Mouse (Mus musculus) lung, postnatal 0 days (tissue): ENCODE results near the gene Faap100. TPM values are rescaled to one million over a fixed set of nuclear protein-coding genes. Genes with fewer than 3 reads are reported as not detected.
"Not testable (repeated sequence)": the region's sequence is repeated elsewhere in the genome, so short reads cannot be mapped to it uniquely, and the experiment has no call there.

Source experiments
- ATAC-seq: fragments of 200-750 bp; cut with Nextera tagmentation; 2 replicates; pipeline ENCODE4 v1.8.0; 2017; ENCODE audit warnings: moderate library complexity
- DNase-seq: peaks from one replicate; pipeline ENCODE4 v3.0.0-alpha.2; 2016; ENCODE audit warnings: low spot score
- H3K27ac ChIP-seq: fragments of 300-500 bp; sonication (generic); 2 replicates; pipeline ENCODE4 v1.5.1; 2014; ENCODE audit warnings: antibody characterized with exemption, mild to moderate bottlenecking, low read length, mixed read lengths
- H3K27me3 ChIP-seq: fragments of 300-500 bp; sonication (generic); replicated peaks from 2 replicates; pipeline ENCODE4 v1.6.1; 2014; ENCODE audit warnings: low read length, mixed read lengths; ENCODE audit not compliant: insufficient read depth
- H3K36me3 ChIP-seq: fragments of 300-500 bp; sonication (generic); 2 replicates; pipeline ENCODE4 v1.6.1; 2014; ENCODE audit warnings: low read length, mixed read lengths; ENCODE audit not compliant: insufficient read depth
- H3K4me1 ChIP-seq: fragments of 300-500 bp; sonication (generic); 2 replicates; pipeline ENCODE4 v1.6.1; 2014; ENCODE audit warnings: antibody characterized with exemption, low read depth, low read length, mixed read lengths; ENCODE audit not compliant: insufficient read depth
- H3K4me2 ChIP-seq: fragments of 300-500 bp; sonication (generic); replicated peaks from 2 replicates; pipeline ENCODE4 v1.6.1; 2014; ENCODE audit warnings: low read depth, mild to moderate bottlenecking, low read length, moderate library complexity, mixed read lengths
- H3K4me3 ChIP-seq: fragments of 300-500 bp; sonication (generic); 2 replicates; pipeline ENCODE4 v1.5.1; 2014; ENCODE audit warnings: low read depth, low read length
- H3K9ac ChIP-seq: fragments of 300-500 bp; sonication (generic); replicated peaks from 2 replicates; pipeline ENCODE4 v1.6.1; 2014; ENCODE audit warnings: low read depth, mild to moderate bottlenecking
- H3K9me3 ChIP-seq: fragments of 300-500 bp; sonication (generic); 2 replicates; pipeline ENCODE4 v1.6.1; 2016; ENCODE audit warnings: low read length, mixed read lengths
- CTCF ChIP-seq: IDR thresholded peaks from 2 replicates; pipeline ENCODE4 v1.5.1; 2016; ENCODE audit warnings: antibody characterized with exemption, mild to moderate bottlenecking
- EP300 ChIP-seq: IDR thresholded peaks from 2 replicates; pipeline ENCODE4 v1.6.1; 2016; ENCODE audit warnings: antibody characterized with exemption, mild to moderate bottlenecking, control low read depth
- WGBS: fragments of 180-500 bp; shearing (Covaris S2); extraction: QIAGEN DNeasy Blood & Tissue Kit; methylation state at CpG from one replicate; pipeline ENCODE4 v1.1.7; 2014; 5-methylcytosine and 5-hydroxymethylcytosine counted together
- polyA plus RNA-seq: library from polyadenylated mRNA; unstranded; fragments of >200 nt; fragmentation: Nextera tagmentation; extraction: Ambion mirVana; gene quantifications from 2 replicates; pipeline ENCODE4 v1.2.1, GENCODE M21; 2015

The Faap100 gene
- polyA plus RNA-seq, 1 experiment from 2014 or later = 18.1 TPM

DNA sequence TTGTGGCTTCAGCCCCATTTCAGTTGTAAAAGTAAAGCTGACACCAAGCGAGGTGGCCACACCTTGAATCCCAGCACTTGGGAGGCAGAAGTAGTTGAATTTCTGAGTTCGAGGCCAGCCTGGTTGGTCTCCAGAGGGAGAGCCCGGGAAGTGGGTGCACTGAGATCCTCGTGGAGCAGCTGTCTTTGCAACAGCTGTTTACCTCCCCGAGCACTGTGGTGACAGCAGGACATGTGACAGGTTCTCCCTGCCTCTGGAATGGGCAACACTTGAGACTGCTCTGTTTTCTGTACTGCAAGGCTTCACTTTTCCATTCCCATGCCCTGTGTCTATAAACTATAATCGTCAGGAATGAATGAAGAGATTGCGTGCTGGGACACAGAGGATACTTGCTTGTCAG lies 39.3 kb upstream of the Faap100 start:
- no peaks in the 10 kb centered on the region for H3K4me1 ChIP-seq
- no peaks in the 10 kb centered on the region for H3K27me3 ChIP-seq
- DNase-seq (no peak), ATAC-seq (no peak)
- H3K36me3 ChIP-seq = peaks cover 56% of the 10 kb centered on the region
- TF ChIP-seq EP300 (no peak), CTCF (no peak)
- H3K9ac ChIP-seq = no peak overlapping the region
- WGBS = 81% methylated on average over 7 of the region's 7 CpGs
- H3K9me3 ChIP-seq = no peaks in the 10 kb centered on the region
- no peak overlapping the region for H3K4me2 ChIP-seq
- H3K27ac ChIP-seq = no peak overlapping the region
- no peak overlapping the region for H3K4me3 ChIP-seq

DNA sequence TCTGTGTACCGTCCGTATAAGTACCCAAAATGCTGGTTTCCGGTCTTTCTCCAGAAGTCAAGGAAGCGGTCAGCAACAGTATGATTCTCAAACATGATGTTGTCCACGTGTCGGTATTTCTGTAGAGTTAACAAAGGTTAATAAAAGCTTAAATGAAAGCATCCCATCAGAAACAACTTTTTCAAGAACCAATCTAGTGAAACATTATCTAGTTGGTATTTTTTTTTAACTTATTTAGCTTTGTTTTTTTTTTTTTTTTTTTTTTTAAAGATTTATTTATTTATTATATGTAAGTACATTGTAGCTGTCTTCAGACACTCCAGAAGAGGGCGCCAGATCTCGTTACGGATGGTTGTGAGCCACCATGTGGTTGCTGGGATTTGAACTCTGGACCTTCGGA lies 35.1 kb upstream of the Faap100 start:
- not testable (repeated sequence) for ATAC-seq, H3K4me1 ChIP-seq, H3K9me3 ChIP-seq, H3K4me3 ChIP-seq, H3K27me3 ChIP-seq, H3K9ac ChIP-seq, DNase-seq, H3K4me2 ChIP-seq, H3K27ac ChIP-seq
- 96% methylated on average over 7 of the region's 10 CpGs for WGBS
- H3K36me3 ChIP-seq = peaks cover 63% of the 10 kb centered on the region

DNA sequence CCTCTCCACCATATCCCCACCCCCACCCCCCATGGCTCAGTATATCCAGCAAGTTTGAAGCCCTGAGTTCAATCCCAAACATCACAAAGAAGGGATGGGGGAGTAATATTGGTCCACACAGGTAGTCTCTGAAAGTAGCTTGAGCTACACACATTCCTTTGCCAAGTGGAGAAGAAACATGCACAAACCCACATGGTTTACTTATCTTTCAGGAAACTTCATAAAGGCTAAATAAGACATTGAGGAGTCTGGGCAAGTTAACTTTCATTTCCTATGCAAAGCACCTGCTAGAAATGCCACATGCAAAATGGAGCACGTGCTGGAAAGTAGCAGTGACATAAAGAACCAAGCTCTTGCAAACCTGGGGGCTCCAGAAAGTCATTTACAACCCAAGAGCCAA lies 27.9 kb upstream of the Faap100 start:
- Histone ChIP-seq H3K9ac (no peak overlapping the region), H3K36me3 (peaks cover 78% of the 10 kb centered on the region; the same call in 1 of the 2 replicates), H3K9me3 (no peaks in the 10 kb centered on the region), H3K4me3 (no peak overlapping the region), H3K27me3 (no peaks in the 10 kb centered on the region), H3K4me1 (no peaks in the 10 kb centered on the region), H3K27ac (no peak overlapping the region), H3K4me2 (no peak overlapping the region)
- no peak for ATAC-seq
- DNase-seq = no peak
- TF ChIP-seq EP300 (no peak), CTCF (no peak)
- 92% methylated on average over 1 of the region's 1 CpGs for WGBS

DNA sequence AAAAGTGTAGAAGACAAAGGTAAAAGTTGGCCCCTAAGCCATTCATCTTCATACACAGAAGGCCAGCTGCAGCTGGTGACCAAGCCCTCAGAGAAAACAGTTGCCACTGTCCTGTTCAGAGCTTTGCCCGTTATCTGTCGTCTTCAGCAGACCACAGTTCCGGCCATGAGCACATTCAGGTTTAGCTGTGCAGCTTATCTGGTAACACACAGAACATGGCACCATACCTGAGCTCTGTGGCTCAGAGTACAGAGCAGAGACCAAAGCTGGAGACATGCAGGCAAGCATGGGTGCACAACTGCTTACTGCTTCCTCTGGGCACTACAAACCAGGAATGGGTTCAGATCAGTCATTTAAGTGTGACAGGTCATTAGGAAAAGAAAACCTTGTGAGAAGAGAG lies 27.3 kb upstream of the Faap100 start:
- H3K36me3 ChIP-seq = peaks cover 76% of the 10 kb centered on the region; the same call in 1 of the 2 replicates
- no peak overlapping the region for H3K27ac ChIP-seq
- no peak for ATAC-seq
- TF ChIP-seq CTCF (no peak), EP300 (no peak)
- H3K9ac ChIP-seq = no peak overlapping the region
- 94% methylated on average over 3 of the region's 3 CpGs for WGBS
- H3K4me3 ChIP-seq = no peak overlapping the region
- no peaks in the 10 kb centered on the region for H3K4me1 ChIP-seq
- no peaks in the 10 kb centered on the region for H3K27me3 ChIP-seq
- H3K4me2 ChIP-seq = no peak overlapping the region
- DNase-seq = no peak
- H3K9me3 ChIP-seq = no peaks in the 10 kb centered on the region

DNA sequence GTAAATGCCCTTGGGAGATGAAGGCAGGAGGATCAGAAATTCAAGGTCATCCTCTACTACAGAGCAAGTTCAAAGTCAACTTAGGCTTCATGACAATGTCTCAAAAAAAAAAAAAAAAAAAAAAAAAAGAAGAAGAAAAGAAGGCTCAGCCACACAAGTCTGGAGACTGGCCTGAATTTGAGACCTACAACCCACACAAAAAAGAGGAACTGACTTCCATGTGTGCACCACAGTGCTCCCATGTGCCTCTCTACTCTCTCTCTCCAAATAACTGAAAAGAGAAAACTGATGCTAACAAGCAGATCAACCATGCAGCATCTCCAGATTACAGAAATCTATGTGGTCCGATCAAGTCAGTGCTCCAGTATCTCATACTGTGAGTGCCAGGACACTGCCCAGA lies 26.2 kb upstream of the Faap100 start:
- Histone ChIP-seq H3K4me2 (no peak overlapping the region), H3K9me3 (no peaks in the 10 kb centered on the region), H3K4me1 (no peaks in the 10 kb centered on the region), H3K9ac (no peak overlapping the region), H3K27ac (no peak overlapping the region), H3K36me3 (peaks cover 76% of the 10 kb centered on the region; the same call in 1 of the 2 replicates), H3K4me3 (no peak overlapping the region), H3K27me3 (no peaks in the 10 kb centered on the region)
- DNase-seq (no peak), ATAC-seq (no peak)
- TF ChIP-seq EP300 (no peak), CTCF (no peak)
- 90% methylated on average over 1 of the region's 1 CpGs for WGBS

DNA sequence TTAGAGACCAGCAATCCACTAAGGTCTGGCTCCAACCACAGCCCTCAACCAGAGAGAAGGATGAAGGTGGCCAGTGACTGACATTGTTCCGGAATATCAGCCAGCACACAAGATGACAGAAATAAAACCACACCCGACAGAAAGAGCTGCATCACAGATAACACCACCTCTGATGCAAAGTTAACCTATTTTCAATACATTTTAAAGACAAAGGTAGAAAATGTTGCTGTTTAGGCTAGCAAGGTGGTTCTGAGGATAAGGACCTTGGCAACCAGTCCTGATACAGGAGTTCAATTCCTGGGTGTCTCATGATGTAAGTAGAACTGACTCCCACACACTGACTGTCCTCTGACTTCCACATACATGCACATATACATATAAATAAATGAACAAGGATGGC lies 20.8 kb upstream of the Faap100 start:
- DNase-seq = no peak
- peaks cover 48% of the 10 kb centered on the region for H3K36me3 ChIP-seq
- H3K4me2 ChIP-seq = no peak overlapping the region
- H3K27me3 ChIP-seq = no peaks in the 10 kb centered on the region
- no peak for ATAC-seq
- H3K9me3 ChIP-seq = no peaks in the 10 kb centered on the region
- H3K27ac ChIP-seq = no peak overlapping the region
- H3K4me1 ChIP-seq = no peaks in the 10 kb centered on the region
- TF ChIP-seq CTCF (no peak), EP300 (no peak)
- no peak overlapping the region for H3K4me3 ChIP-seq
- H3K9ac ChIP-seq = no peak overlapping the region
- WGBS = 95% methylated on average over 2 of the region's 2 CpGs

DNA sequence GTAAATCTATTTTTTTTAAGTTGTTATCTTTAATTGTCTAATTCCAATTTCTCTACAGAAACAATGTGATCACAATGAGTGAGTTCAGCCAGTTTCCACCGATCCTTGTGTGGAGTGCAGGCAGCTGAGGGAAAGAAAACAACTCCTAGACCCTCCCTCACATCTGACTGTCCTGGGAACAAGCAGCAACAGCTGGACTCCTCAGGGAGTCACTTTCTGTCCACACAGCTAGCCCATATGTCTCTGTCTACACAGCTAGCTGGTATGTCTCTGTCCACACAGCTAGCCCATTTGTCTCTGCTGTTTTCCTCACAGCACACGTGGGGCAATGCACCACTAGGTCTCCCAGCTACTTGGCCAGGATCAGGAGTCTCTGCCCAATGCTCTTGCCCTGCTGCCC lies 19.0 kb upstream of the Faap100 start:
- WGBS = 56% methylated on average over 2 of the region's 2 CpGs
- ATAC-seq (no peak), DNase-seq (no peak)
- Histone ChIP-seq H3K9me3 (no peaks in the 10 kb centered on the region), H3K4me2 (no peak overlapping the region), H3K4me3 (no peak overlapping the region), H3K27ac (no peak overlapping the region), H3K36me3 (peaks cover 32% of the 10 kb centered on the region), H3K4me1 (no peaks in the 10 kb centered on the region), H3K27me3 (no peaks in the 10 kb centered on the region), H3K9ac (no peak overlapping the region)
- no peak for TF ChIP-seq EP300
- no peak for TF ChIP-seq CTCF
